Mouse (Mus musculus): Measurements from ENCODE around the gene Bad.

The Bad gene

GRCm38 (mm10) chr19:6968491-6969271 is 27.0 kb downstream of the Bad start:
- DNase-seq (ENCODE audit: low read depth) = no peak

- no peak for DNase-seq (ENCODE audit: low read depth)
These were observed 27.6 kb downstream of the Bad start for GRCm38 (mm10) chr19:6969291-6969664.

GRCm38 (mm10) chr19:6969665-6970381 is 28.2 kb downstream of the Bad start:
- no peak for DNase-seq (ENCODE audit: low read depth)

- no peak for DNase-seq (ENCODE audit: low read depth)
These were observed 28.9 kb downstream of the Bad start for GRCm38 (mm10) chr19:6970460-6971085.

GRCm38 (mm10) chr19:6971644-6972043 is 30.0 kb downstream of the Bad start:
- DNase-seq (ENCODE audit: low read depth) = no peak

GRCm38 (mm10) chr19:6972247-6972917 is 30.7 kb downstream of the Bad start:
- no peak for DNase-seq (ENCODE audit: low read depth)

- DNase-seq (ENCODE audit: low read depth) = no peak
These were observed 32.0 kb downstream of the Bad start for GRCm38 (mm10) chr19:6973581-6974190.

GRCm38 (mm10) chr19:6974211-6975205 is 32.8 kb downstream of the Bad start, which contains the start of gene Ppp1r14b:
TSS of gene Ppp1r14b (plus strand) at chr19:6974968.
- DNase-seq (ENCODE audit: low read depth) = peak; percentile 60

- no peak for DNase-seq (ENCODE audit: low read depth)
These were observed 34.2 kb downstream of the Bad start, which contains the start of gene Plcb3 for GRCm38 (mm10) chr19:6975537-6976521. TSS of gene Plcb3 (minus strand) at chr19:6976470.

- DNase-seq (ENCODE audit: low read depth) = no peak
These were observed 36.3 kb downstream of the Bad start for GRCm38 (mm10) chr19:6977759-6978638.

GRCm38 (mm10) chr19:6978639-6978974 is 36.9 kb downstream of the Bad start:
- no peak for DNase-seq (ENCODE audit: low read depth)

GRCm38 (mm10) chr19:6979001-6979479 is 37.4 kb downstream of the Bad start:
- no peak for DNase-seq (ENCODE audit: low read depth)

- peak; percentile 98 for DNase-seq (ENCODE audit: low read depth)
These were observed 38.1 kb downstream of the Bad start for GRCm38 (mm10) chr19:6979486-6980380.

- DNase-seq (ENCODE audit: low read depth) = peak; percentile 95
These were observed 38.9 kb downstream of the Bad start, which contains the start of gene Fkbp2 for GRCm38 (mm10) chr19:6980381-6981093. TSS of gene Fkbp2 (minus strand) at chr19:6980501.

- DNase-seq (ENCODE audit: low read depth) = no peak
These were observed 39.8 kb downstream of the Bad start for GRCm38 (mm10) chr19:6981465-6981864.

- DNase-seq (ENCODE audit: low read depth) = no peak
These were observed 42.0 kb downstream of the Bad start for GRCm38 (mm10) chr19:6983621-6984020.
